Mouse (Mus musculus) hindbrain, embryonic 10.5 days (tissue): Measurements from ENCODE around the gene Klrb1b. TPM values are rescaled to one million over a fixed set of nuclear protein-coding genes. Genes with fewer than 3 reads are reported as not detected.

Source experiments
- DNase-seq: peaks from one replicate; pipeline ENCODE4 v3.0.0-alpha.2; 2017; ENCODE audit warnings: low spot score
- H3K27ac ChIP-seq: fragments of 300-500 bp; sonication (generic); 2 replicates; pipeline ENCODE4 v1.5.1; 2016; ENCODE audit warnings: mild to moderate bottlenecking, moderate library complexity
- H3K27me3 ChIP-seq: fragments of 300-500 bp; sonication (generic); 2 replicates; pipeline ENCODE4 v1.6.1; 2016; ENCODE audit warnings: mild to moderate bottlenecking; ENCODE audit not compliant: poor library complexity, insufficient read depth, severe bottlenecking
- H3K36me3 ChIP-seq: fragments of 300-500 bp; sonication (generic); 2 replicates; pipeline ENCODE4 v1.6.1; 2016; ENCODE audit warnings: mild to moderate bottlenecking, moderate library complexity
- H3K4me1 ChIP-seq: fragments of 300-500 bp; sonication (generic); replicated peaks from 2 replicates; pipeline ENCODE4 v1.6.1; 2016; ENCODE audit warnings: mild to moderate bottlenecking
- H3K4me3 ChIP-seq: fragments of 300-500 bp; sonication (generic); 2 replicates; pipeline ENCODE4 v1.5.1; 2016; ENCODE audit warnings: mild to moderate bottlenecking, moderate library complexity
- H3K9me3 ChIP-seq: fragments of 300-500 bp; sonication (generic); 2 replicates; pipeline ENCODE4 v1.6.1; 2016; ENCODE audit warnings: mild to moderate bottlenecking, moderate library complexity
- WGBS: fragments of 180-500 bp; shearing (Covaris S2); methylation state at CpG from one replicate; pipeline ENCODE4 v1.1.7; 2016; 5-methylcytosine and 5-hydroxymethylcytosine counted together
- polyA plus RNA-seq: library from polyadenylated mRNA; unstranded; fragments of >200 nt; fragmentation: Nextera tagmentation; extraction: Ambion mirVana; gene quantifications from 2 replicates; pipeline ENCODE4 v1.2.1, GENCODE M21; 2016

Klrb1b gene
- polyA plus RNA-seq = not detected in 2 replicates

DNA sequence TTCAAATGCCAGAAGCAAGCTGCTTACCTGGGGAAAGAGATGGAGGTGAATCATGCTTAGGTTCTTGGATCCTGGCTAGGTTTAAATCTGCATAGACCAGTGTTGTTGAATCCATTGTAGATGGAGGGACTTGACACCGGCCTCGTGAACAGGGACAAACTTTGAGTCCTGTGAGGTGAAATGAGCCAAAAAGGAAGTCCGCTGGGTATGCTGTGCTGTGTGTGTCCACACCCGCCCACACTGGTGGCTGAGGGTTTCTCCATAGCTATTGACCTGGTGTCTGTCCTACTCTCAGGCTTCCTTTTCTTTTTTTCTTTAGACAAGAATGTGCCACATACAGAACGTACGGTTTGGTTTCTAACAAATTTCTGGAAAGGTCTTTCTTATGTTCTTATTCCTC lies at the start of gene Klrb1b, which contains the start of gene Gm44511:
Gene Klrb1b (minus strand): TSS at position 200 of the 400 bp plus-strand sequence.
Gene Gm44511 (minus strand): TSS at position 184 of the 400 bp plus-strand sequence.
- Histone ChIP-seq H3K4me3 (no peak within 1 kb of the TSS), H3K27me3 (no peaks in the 10 kb centered on the region), H3K27ac (no peak within 1 kb of the TSS), H3K9me3 (no peaks in the 10 kb centered on the region), H3K4me1 (0 out of 2 replicates have a peak, but pooled peaks cover 3% of the 10 kb centered on the region), H3K36me3 (no peaks in the 10 kb centered on the region)
- DNase-seq = no peak
- WGBS = 85% methylated on average over 6 of the region's 6 CpGs

DNA sequence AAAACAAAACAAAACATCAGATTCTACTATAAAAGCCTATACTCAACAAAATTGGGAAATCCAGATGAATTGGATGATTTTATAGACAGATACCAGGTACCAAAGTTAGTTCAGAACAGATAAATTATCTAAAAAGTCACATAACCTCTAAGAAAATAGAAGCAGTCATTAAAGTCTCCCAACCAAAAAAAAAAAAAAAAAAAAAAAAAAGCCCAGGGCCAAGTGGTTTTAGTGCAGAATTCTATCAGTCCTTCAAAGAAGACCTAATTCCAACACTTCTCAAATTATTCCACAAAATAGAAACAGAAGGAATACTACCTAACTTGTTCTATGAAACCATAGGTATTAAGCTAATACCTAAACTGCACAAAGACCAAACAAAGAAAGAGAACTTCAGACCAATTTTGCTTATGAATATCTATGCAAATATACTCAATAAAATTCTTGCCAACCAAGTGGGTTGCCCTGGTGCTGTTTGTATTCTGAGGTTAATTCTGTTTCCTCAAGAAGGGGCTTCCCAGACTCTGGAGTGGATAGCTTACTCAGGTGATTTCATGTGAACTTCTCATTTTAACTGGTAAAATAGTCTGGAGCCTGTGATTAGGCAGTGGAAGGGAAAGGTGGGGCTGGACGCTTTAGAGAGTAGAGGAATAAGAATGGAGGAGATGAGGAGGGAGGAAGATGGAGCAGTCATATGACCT lies 45.9 kb upstream of the Klrb1b start:
- H3K9me3 ChIP-seq = peaks cover 6% of the 10 kb centered on the region; the same call in 1 of the 2 replicates
- H3K4me1 ChIP-seq = peaks cover 6% of the 10 kb centered on the region; the same call in 1 of the 2 replicates
- no peaks in the 10 kb centered on the region for H3K36me3 ChIP-seq
- no peak overlapping the region for H3K4me3 ChIP-seq
- 90% methylated on average over 1 of the region's 1 CpGs for WGBS
- H3K27ac ChIP-seq = no peak overlapping the region
- no peaks in the 10 kb centered on the region for H3K27me3 ChIP-seq
- no peak for DNase-seq

DNA sequence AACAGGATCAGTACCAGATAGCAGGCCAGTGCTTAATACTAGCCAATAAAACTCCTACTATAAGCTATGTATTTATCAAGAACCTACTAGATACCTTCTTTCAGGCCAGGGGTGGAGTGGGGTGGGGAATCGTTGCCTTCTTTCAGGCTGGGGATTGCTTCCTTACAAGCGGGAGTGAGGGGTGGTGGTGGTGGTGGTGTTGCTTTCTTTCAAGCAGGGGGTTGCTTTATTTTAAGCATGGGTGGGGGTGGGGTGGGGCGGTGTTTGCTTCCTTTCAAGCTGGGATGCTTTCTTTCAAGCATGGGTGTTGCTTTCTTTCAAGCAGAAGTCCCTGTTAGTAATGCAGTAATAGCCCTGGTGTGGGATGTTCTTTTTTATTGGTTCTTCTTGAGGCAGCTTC lies 42.7 kb upstream of the Klrb1b start:
- Histone ChIP-seq H3K9me3 (no peaks in the 10 kb centered on the region), H3K36me3 (no peaks in the 10 kb centered on the region), H3K4me1 (peaks cover 6% of the 10 kb centered on the region; the same call in 1 of the 2 replicates), H3K27ac (no peak overlapping the region), H3K4me3 (no peak overlapping the region), H3K27me3 (no peaks in the 10 kb centered on the region)
- 14% methylated on average over 3 of the region's 3 CpGs for WGBS
- DNase-seq = no peak

GRCm38 (mm10) chr6:128857976-128858375 lies 31.8 kb upstream of the Klrb1b start:
- Histone ChIP-seq H3K27ac (no peak overlapping the region), H3K4me1 (peaks cover 4% of the 10 kb centered on the region; the same call in 1 of the 2 replicates), H3K27me3 (no peaks in the 10 kb centered on the region), H3K9me3 (no peaks in the 10 kb centered on the region), H3K36me3 (no peaks in the 10 kb centered on the region), H3K4me3 (no peak overlapping the region)
- WGBS = 91% methylated on average over 2 of the region's 2 CpGs
- no peak for DNase-seq

GRCm38 (mm10) chr6:128856250-128856649 lies 30.1 kb upstream of the Klrb1b start:
- WGBS = 91% methylated on average over 5 of the region's 5 CpGs
- H3K4me3 ChIP-seq = no peak overlapping the region

DNA sequence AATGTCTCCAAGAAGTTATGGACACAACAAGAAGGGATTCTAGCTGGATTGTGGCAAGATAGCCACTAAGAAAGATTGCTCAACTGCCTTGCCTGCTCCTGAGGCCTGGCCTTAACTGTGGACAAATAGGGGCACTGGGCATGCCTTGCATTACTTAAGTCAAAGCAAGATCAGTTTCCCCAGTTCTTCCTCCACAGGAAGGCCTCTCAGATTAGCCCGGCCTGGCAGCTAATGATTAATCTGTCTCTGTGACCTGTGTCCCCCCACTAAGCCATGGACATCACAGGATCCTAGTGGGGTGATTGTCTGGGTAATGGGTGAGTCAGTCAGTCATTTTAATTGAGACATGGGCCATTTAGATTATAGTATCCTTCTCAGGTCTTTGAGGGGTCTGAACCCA lies 29.3 kb upstream of the Klrb1b start:
- no peak for DNase-seq
- 82% methylated on average over 1 of the region's 1 CpGs for WGBS

More at GRCm38 (mm10) chr6:128856250-128856649, 30.1 kb upstream of the Klrb1b start:
- Histone ChIP-seq H3K27me3 (no peaks in the 10 kb centered on the region), H3K27ac (no peak overlapping the region), H3K36me3 (no peaks in the 10 kb centered on the region), H3K4me1 (peaks cover 4% of the 10 kb centered on the region; the same call in 1 of the 2 replicates), H3K9me3 (no peaks in the 10 kb centered on the region)
- no peak for DNase-seq

GRCm38 (mm10) chr6:128854895-128855294 lies 28.8 kb upstream of the Klrb1b start:
- no peak overlapping the region for H3K27ac ChIP-seq
- peaks cover 4% of the 10 kb centered on the region; the same call in 1 of the 2 replicates for H3K4me1 ChIP-seq
- H3K4me3 ChIP-seq = no peak overlapping the region
- no peaks in the 10 kb centered on the region for H3K9me3 ChIP-seq
- H3K36me3 ChIP-seq = no peaks in the 10 kb centered on the region
- DNase-seq = no peak
- no peaks in the 10 kb centered on the region for H3K27me3 ChIP-seq
- 93% methylated on average over 3 of the region's 3 CpGs for WGBS

More for the DNA sequence above, 29.3 kb upstream of the Klrb1b start:
- Histone ChIP-seq H3K36me3 (no peaks in the 10 kb centered on the region), H3K9me3 (no peaks in the 10 kb centered on the region), H3K4me3 (no peak overlapping the region), H3K4me1 (peaks cover 4% of the 10 kb centered on the region; the same call in 1 of the 2 replicates), H3K27me3 (no peaks in the 10 kb centered on the region), H3K27ac (no peak overlapping the region)

GRCm38 (mm10) chr6:128854024-128854820 lies 28.1 kb upstream of the Klrb1b start:
- Histone ChIP-seq H3K4me3 (peak overlapping the region; percentile 32), H3K27ac (peak overlapping the region; percentile 81), H3K4me1 (peaks cover 4% of the 10 kb centered on the region; the same call in 1 of the 2 replicates), H3K36me3 (no peaks in the 10 kb centered on the region), H3K27me3 (no peaks in the 10 kb centered on the region), H3K9me3 (no peaks in the 10 kb centered on the region)
- 49% methylated on average over 12 of the region's 12 CpGs for WGBS
- DNase-seq = peak; percentile 68

DNA sequence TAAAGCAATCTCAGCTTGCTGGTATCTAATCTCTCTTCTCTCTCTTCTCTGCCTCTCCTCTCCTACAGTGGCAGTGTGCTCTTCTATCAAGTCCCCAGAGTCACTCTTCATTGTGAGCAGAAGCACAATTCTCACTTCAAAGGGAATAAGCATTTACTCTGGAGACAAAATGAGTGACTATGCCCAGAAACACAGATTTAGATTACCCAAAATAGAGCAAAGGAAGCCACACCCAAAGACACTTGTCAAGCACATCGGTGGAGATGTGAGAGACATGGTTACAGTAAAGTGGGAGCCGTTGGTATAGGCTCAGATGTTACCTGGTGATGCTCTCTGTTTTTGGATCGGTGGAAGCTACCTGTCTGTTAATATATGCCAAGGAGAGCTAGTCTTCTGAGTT lies 26.6 kb upstream of the Klrb1b start:
- WGBS = 90% methylated on average over 3 of the region's 3 CpGs

GRCm38 (mm10) chr6:128851151-128851550 lies 25.0 kb upstream of the Klrb1b start:
- no peaks in the 10 kb centered on the region for H3K27me3 ChIP-seq
- no peak for DNase-seq
- no peaks in the 10 kb centered on the region for H3K9me3 ChIP-seq
- peaks cover 4% of the 10 kb centered on the region; the same call in 1 of the 2 replicates for H3K4me1 ChIP-seq
- H3K4me3 ChIP-seq = no peak overlapping the region
- H3K27ac ChIP-seq = no peak overlapping the region
- 87% methylated on average over 2 of the region's 2 CpGs for WGBS
- no peaks in the 10 kb centered on the region for H3K36me3 ChIP-seq

More for the DNA sequence above, 26.6 kb upstream of the Klrb1b start:
- no peak for DNase-seq
- H3K27me3 ChIP-seq = no peaks in the 10 kb centered on the region
- H3K4me3 ChIP-seq = no peak overlapping the region
- no peaks in the 10 kb centered on the region for H3K9me3 ChIP-seq
- H3K36me3 ChIP-seq = no peaks in the 10 kb centered on the region
- H3K27ac ChIP-seq = no peak overlapping the region
- H3K4me1 ChIP-seq = peaks cover 4% of the 10 kb centered on the region; the same call in 1 of the 2 replicates

DNA sequence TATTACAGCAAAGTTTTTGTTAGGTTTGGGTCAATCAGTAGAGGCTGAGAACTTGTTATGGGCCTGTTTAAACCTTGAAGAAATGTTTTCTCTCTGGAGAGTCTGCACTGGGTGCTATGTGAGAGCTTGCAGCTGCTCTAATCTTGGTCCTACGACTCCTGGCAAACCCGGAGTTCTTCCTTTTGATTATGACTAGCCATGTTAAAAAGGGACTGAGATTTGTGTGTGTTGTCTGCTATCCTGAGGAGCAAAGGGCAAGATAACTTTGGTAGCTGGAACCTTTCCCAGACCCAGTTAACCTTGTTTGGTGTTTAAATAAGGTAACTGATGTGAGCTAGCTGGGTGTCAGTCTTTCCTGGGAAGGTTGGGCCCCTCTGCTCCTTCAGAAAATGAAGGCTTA lies 24.5 kb upstream of the Klrb1b start:
- Histone ChIP-seq H3K27ac (no peak overlapping the region), H3K27me3 (no peaks in the 10 kb centered on the region), H3K36me3 (no peaks in the 10 kb centered on the region), H3K9me3 (no peaks in the 10 kb centered on the region), H3K4me3 (no peak overlapping the region), H3K4me1 (peaks cover 4% of the 10 kb centered on the region; the same call in 1 of the 2 replicates)
- WGBS = 89% methylated on average over 2 of the region's 2 CpGs
- DNase-seq = no peak

DNA sequence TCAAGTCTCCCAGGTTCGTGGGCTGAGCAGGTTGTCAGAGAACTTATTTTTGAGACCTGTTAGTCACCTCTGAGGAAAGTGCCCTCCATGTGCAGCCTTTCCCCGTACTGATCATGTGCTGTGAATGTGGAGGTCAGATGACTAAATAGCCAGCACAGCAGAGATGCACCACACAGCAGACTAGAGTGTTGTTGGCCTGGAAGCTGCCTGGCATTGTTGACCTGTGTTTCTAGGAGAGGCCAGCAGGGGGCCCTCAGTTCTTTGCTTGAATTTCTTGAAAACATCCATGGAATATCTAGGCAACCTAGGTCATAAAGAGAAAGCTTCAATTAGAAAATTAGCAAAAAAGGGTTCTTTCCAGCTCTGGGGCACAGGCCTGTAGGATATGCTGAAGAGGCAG lies 23.8 kb upstream of the Klrb1b start:
- H3K27ac ChIP-seq = no peak overlapping the region
- no peak overlapping the region for H3K4me3 ChIP-seq
- H3K9me3 ChIP-seq = no peaks in the 10 kb centered on the region
- peaks cover 9% of the 10 kb centered on the region for H3K4me1 ChIP-seq
- no peaks in the 10 kb centered on the region for H3K36me3 ChIP-seq
- DNase-seq = peak; percentile 72
- 59% methylated on average over 2 of the region's 2 CpGs for WGBS
- H3K27me3 ChIP-seq = no peaks in the 10 kb centered on the region

DNA sequence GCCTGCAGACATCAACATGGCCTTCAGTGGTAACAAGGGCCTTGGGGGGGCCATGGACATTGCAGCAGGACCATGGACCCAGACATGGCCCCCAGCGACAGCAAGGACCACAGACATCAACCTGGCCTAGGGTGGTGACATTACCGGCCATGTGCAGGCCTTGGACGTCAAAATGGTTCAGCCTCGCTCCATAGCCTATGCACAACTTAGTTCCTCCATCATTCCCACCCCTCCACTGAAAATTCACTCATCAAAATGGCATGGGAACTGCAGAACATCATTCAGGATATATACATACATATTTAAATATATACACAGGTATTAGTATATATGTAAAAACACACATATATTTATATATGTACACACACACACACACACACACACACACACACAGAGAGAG lies 21.3 kb upstream of the Klrb1b start:
- Histone ChIP-seq H3K9me3 (no peaks in the 10 kb centered on the region), H3K4me3 (no peak overlapping the region), H3K27me3 (no peaks in the 10 kb centered on the region), H3K4me1 (peaks cover 17% of the 10 kb centered on the region), H3K36me3 (no peaks in the 10 kb centered on the region), H3K27ac (no peak overlapping the region)
- DNase-seq = no peak
- 88% methylated on average over 4 of the region's 4 CpGs for WGBS
